Mouse (Mus musculus): ENCODE data around the gene Slc22a6. TPM values are rescaled to one million over a fixed set of nuclear protein-coding genes. Genes with fewer than 3 reads are reported as not detected.

Slc22a6 gene
- polyA plus RNA-seq, 2 experiments = 0.03 TPM; not detected in 1

- no peak for TF ChIP-seq POLR2A (IDR thresholded peaks at IDR 0.05; ENCODE audit: borderline replicate concordance, extremely low read depth, insufficient read depth, insufficient read length)
- no peaks in the 10 kb centered on the region for H3K36me3 ChIP-seq (ENCODE audit: control insufficient read depth, insufficient read depth, low read length)
- H3K9ac ChIP-seq (ENCODE audit: low read depth, low read length, severe bottlenecking) = no peak overlapping the region
- ATAC-seq (ENCODE audit: low FRiP score, low read depth) (no peak), DNase-seq (ENCODE audit: low spot score) (no peak)
- 43% methylated on average over 3 of the region's 3 CpGs for WGBS
- H3K4me1 ChIP-seq (ENCODE audit: control insufficient read depth, insufficient read depth, low read length) = no peaks in the 10 kb centered on the region
- no peak overlapping the region for H3K27ac ChIP-seq (replicated peaks; ENCODE audit: low read depth, low read length)
- no peak overlapping the region for H3K4me2 ChIP-seq (replicated peaks; ENCODE audit: low read depth, low read length, severe bottlenecking)
- no peaks in the 10 kb centered on the region for H3K27me3 ChIP-seq (ENCODE audit: control insufficient read depth, insufficient read depth, low read length)
- no peaks in the 10 kb centered on the region for H3K9me3 ChIP-seq (ENCODE audit: control insufficient read depth, low read length)
- H3K4me3 ChIP-seq (replicated peaks; ENCODE audit: low read length) = no peak overlapping the region
Measured at GRCm38 (mm10) chr19:8586350-8586749, 31.5 kb upstream of the Slc22a6 start.

GRCm38 (mm10) chr19:8587315-8587714 is 30.5 kb upstream of the Slc22a6 start:
- DNase-seq (ENCODE audit: low spot score) (no peak), ATAC-seq (ENCODE audit: low FRiP score, low read depth) (no peak)
- Histone ChIP-seq H3K27me3 (ENCODE audit: control insufficient read depth, insufficient read depth, low read length) (no peaks in the 10 kb centered on the region), H3K4me2 (replicated peaks; ENCODE audit: low read depth, low read length, severe bottlenecking) (no peak overlapping the region), H3K4me3 (replicated peaks; ENCODE audit: low read length) (no peak overlapping the region), H3K27ac (replicated peaks; ENCODE audit: low read depth, low read length) (no peak overlapping the region), H3K9me3 (ENCODE audit: control insufficient read depth, low read length) (no peaks in the 10 kb centered on the region), H3K9ac (ENCODE audit: low read depth, low read length, severe bottlenecking) (no peak overlapping the region), H3K4me1 (ENCODE audit: control insufficient read depth, insufficient read depth, low read length) (no peaks in the 10 kb centered on the region), H3K36me3 (ENCODE audit: control insufficient read depth, insufficient read depth, low read length) (no peaks in the 10 kb centered on the region)
- WGBS = 44% methylated on average over 1 of the region's 1 CpGs
- no peak for TF ChIP-seq POLR2A (IDR thresholded peaks at IDR 0.05; ENCODE audit: borderline replicate concordance, extremely low read depth, insufficient read depth, insufficient read length)

- Histone ChIP-seq H3K4me3 (replicated peaks; ENCODE audit: low read length) (no peak within 1 kb of the TSS), H3K4me2 (replicated peaks; ENCODE audit: low read depth, low read length, severe bottlenecking) (no peak within 1 kb of the TSS), H3K9ac (ENCODE audit: low read depth, low read length, severe bottlenecking) (no peak within 1 kb of the TSS), H3K27ac (replicated peaks; ENCODE audit: low read depth, low read length) (no peak within 1 kb of the TSS), H3K27me3 (ENCODE audit: control insufficient read depth, insufficient read depth, low read length) (no peaks in the 10 kb centered on the region), H3K4me1 (ENCODE audit: control insufficient read depth, insufficient read depth, low read length) (peaks cover 4% of the 10 kb centered on the region; the same call in 1 of the 2 replicates), H3K36me3 (ENCODE audit: control insufficient read depth, insufficient read depth, low read length) (no peaks in the 10 kb centered on the region), H3K9me3 (ENCODE audit: control insufficient read depth, low read length) (no peaks in the 10 kb centered on the region)
- ATAC-seq (ENCODE audit: low FRiP score, low read depth) (no peak), DNase-seq (ENCODE audit: low spot score) (no peak)
- WGBS = 62% methylated on average over 8 of the region's 8 CpGs
- no peak for TF ChIP-seq POLR2A (IDR thresholded peaks at IDR 0.05; ENCODE audit: borderline replicate concordance, extremely low read depth, insufficient read depth, insufficient read length)
Measured at GRCm38 (mm10) chr19:8590954-8591353, 26.9 kb upstream of the Slc22a6 start, which contains the start of gene Slc22a8. Gene Slc22a8, plus strand, starts transcription at chr19:8591254.

GRCm38 (mm10) chr19:8592155-8592554 is 25.7 kb upstream of the Slc22a6 start:
- Histone ChIP-seq H3K36me3 (ENCODE audit: control insufficient read depth, insufficient read depth, low read length) (no peaks in the 10 kb centered on the region), H3K9ac (ENCODE audit: low read depth, low read length, severe bottlenecking) (no peak overlapping the region), H3K4me1 (ENCODE audit: control insufficient read depth, insufficient read depth, low read length) (peaks cover 4% of the 10 kb centered on the region; the same call in 1 of the 2 replicates), H3K4me2 (replicated peaks; ENCODE audit: low read depth, low read length, severe bottlenecking) (no peak overlapping the region), H3K4me3 (replicated peaks; ENCODE audit: low read length) (no peak overlapping the region), H3K27me3 (ENCODE audit: control insufficient read depth, insufficient read depth, low read length) (no peaks in the 10 kb centered on the region), H3K9me3 (ENCODE audit: control insufficient read depth, low read length) (no peaks in the 10 kb centered on the region), H3K27ac (replicated peaks; ENCODE audit: low read depth, low read length) (no peak overlapping the region)
- no peak for ATAC-seq (ENCODE audit: low FRiP score, low read depth)
- TF ChIP-seq POLR2A (IDR thresholded peaks at IDR 0.05; ENCODE audit: borderline replicate concordance, extremely low read depth, insufficient read depth, insufficient read length) = no peak
- no peak for DNase-seq (ENCODE audit: low spot score)
- 62% methylated on average over 2 of the region's 2 CpGs for WGBS

- Histone ChIP-seq H3K4me1 (ENCODE audit: control insufficient read depth, insufficient read depth, low read length) (peaks cover 4% of the 10 kb centered on the region; the same call in 1 of the 2 replicates), H3K36me3 (ENCODE audit: control insufficient read depth, insufficient read depth, low read length) (no peaks in the 10 kb centered on the region), H3K27ac (replicated peaks; ENCODE audit: low read depth, low read length) (no peak overlapping the region), H3K9me3 (ENCODE audit: control insufficient read depth, low read length) (no peaks in the 10 kb centered on the region), H3K4me2 (replicated peaks; ENCODE audit: low read depth, low read length, severe bottlenecking) (no peak overlapping the region), H3K27me3 (ENCODE audit: control insufficient read depth, insufficient read depth, low read length) (no peaks in the 10 kb centered on the region), H3K4me3 (replicated peaks; ENCODE audit: low read length) (no peak overlapping the region), H3K9ac (ENCODE audit: low read depth, low read length, severe bottlenecking) (no peak overlapping the region)
- no peak for TF ChIP-seq POLR2A (IDR thresholded peaks at IDR 0.05; ENCODE audit: borderline replicate concordance, extremely low read depth, insufficient read depth, insufficient read length)
- ATAC-seq (ENCODE audit: low FRiP score, low read depth) (no peak), DNase-seq (ENCODE audit: low spot score) (no peak)
- WGBS = 70% methylated on average over 6 of the region's 6 CpGs
Measured at GRCm38 (mm10) chr19:8592873-8593408, 24.9 kb upstream of the Slc22a6 start.

All from limb, embryonic 14.5 days (tissue).